Mouse (Mus musculus): ENCODE measurements around the gene Ddr2.

GRCm38 (mm10) chr1:169939345-169939744 lies 171.2 kb downstream of the Ddr2 start:
- TF ChIP-seq GATA1 (IDR thresholded peaks at IDR 0.05; ENCODE audit: low read length) (no peak), TAL1 (IDR thresholded peaks at IDR 0.05; ENCODE audit: low read length) (no peak)
